Mouse (Mus musculus) stomach, postnatal 0 days (tissue): ENCODE measurements around the gene Wdr54.

Experiments used
- CTCF ChIP-seq: IDR thresholded peaks from 2 replicates; pipeline ENCODE4 v1.5.1; 2016; ENCODE audit warnings: antibody characterized with exemption, low read depth, mild to moderate bottlenecking, moderate library complexity
- EP300 ChIP-seq: optimal IDR thresholded peaks from 2 replicates; pipeline ENCODE3; 2016; ENCODE audit warnings: antibody characterized with exemption

GRCm38 (mm10) chr6:83186946-83187345 is 30.7 kb upstream of the Wdr54 start:
- no peak for TF ChIP-seq CTCF
- TF ChIP-seq EP300 = no peak
